Mouse (Mus musculus) gastrocnemius, adult 2 months (tissue): Measurements from ENCODE around the gene Olfr736. TPM values are rescaled to one million over a fixed set of nuclear protein-coding genes. Genes with fewer than 3 reads are reported as not detected.
A peak's percentile ranks its signal among the peaks of the same experiment; 100 is the strongest.

Source experiments
- DNase-seq: peaks from one replicate; pipeline ENCODE4 v3.0.0; 2022
- H3K27ac ChIP-seq: fragments of 200-600 bp; 2 replicates; pipeline ENCODE4 v1.8.1; 2022; ENCODE audit warnings: mild to moderate bottlenecking
- H3K4me3 ChIP-seq: fragments of 200-600 bp; 2 replicates; pipeline ENCODE4 v1.8.1; 2022; ENCODE audit warnings: mild to moderate bottlenecking, moderate library complexity
- CTCF ChIP-seq: fragments of 200-600 bp; IDR thresholded peaks from 2 replicates; pipeline ENCODE4 v1.8.1; 2022; ENCODE audit warnings: antibody characterized with exemption, mild to moderate bottlenecking, moderate library complexity
- intact Hi-C: fragments of 180-260 bp; cut with DNase I; formaldehyde crosslinking; loops from one replicate; pipeline ENCODE4 v1.15.1; 2025
- long read RNA-seq, 2 experiments: library from polyadenylated mRNA; stranded (forward); transcript quantifications; one replicate each; pipeline ENCODE4 v2.0.0; 2021
- total RNA-seq, 2 experiments: library from RNA; stranded (reverse); gene quantifications; 2 replicates each; pipeline ENCODE4 v1.2.3; 2021

Olfr736 gene
- not detected for total RNA-seq
- long read RNA-seq, experiment 1, result 0 reads
- long read RNA-seq, experiment 2, result 0 reads

GRCm38 (mm10) chr14:50380863-50381262 is at the start of gene Olfr736:
Gene Olfr736 (plus strand): TSS chr14:50381163.
- H3K27ac ChIP-seq, result no peak within 1 kb of the TSS
- no peak for TF ChIP-seq CTCF
- intact Hi-C loops, result no loop called here
- no peak within 1 kb of the TSS for H3K4me3 ChIP-seq
- DNase-seq, result no peak

DNA sequence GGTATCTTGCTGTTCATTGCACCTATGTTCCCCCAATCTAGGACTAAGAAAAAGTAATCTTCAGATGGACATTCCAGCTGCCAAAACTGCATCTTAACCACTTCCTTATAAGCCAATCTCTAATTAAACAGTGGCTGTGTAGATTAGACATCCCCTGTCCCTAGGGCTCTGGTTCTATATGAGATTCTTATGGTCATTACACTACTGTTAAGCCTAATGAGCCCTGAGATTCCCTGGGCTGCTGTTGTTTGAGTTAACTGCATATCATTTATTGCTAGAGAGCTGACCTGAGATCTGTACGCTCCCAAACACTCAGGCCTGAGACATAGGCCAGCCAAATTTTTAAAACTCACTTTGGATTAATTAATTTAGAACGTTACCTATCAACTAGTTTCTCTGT is 32.2 kb upstream of the Olfr736 start, which contains the start of gene Olfr735:
Gene Olfr735 (minus strand): TSS at position 77 of the 400 bp plus-strand sequence.
- no peak within 1 kb of the TSS for H3K27ac ChIP-seq
- TF ChIP-seq CTCF, result no peak
- no peak for DNase-seq
- intact Hi-C loops, result no loop called here
- H3K4me3 ChIP-seq, result no peak within 1 kb of the TSS

DNA sequence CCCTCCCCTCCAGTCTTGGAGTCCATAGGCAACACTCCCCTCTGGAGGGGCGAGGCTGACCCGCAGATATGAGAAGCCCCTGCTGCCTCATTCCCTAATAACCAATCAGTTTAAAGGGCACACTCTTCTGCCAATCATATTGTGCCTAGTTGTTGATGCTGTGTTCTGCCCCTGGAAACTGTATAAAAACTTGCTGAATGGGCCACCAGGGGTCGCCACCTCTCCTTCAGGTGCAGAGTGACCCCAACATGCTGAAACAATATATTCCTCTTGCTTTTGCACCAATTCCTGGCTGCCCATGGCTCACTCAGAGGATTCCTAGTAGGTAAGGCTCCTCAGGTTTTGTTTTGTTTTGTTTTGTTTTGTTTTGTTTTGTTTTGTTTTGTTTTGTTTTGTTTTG is 28.5 kb upstream of the Olfr736 start:
- H3K27ac ChIP-seq, result no peak overlapping the region
- DNase-seq, result no peak
- TF ChIP-seq CTCF, result peak; percentile 36; the same call in 1 of the 2 replicates
- intact Hi-C loops, result no loop called here
- H3K4me3 ChIP-seq, result no peak overlapping the region

- no peak for DNase-seq
- Histone ChIP-seq H3K27ac (no peak overlapping the region), H3K4me3 (no peak overlapping the region)
- intact Hi-C loops, result no loop called here
- TF ChIP-seq CTCF, result no peak
Observed at GRCm38 (mm10) chr14:50356725-50357124, 24.2 kb upstream of the Olfr736 start.

GRCm38 (mm10) chr14:50357593-50357992 is 23.4 kb upstream of the Olfr736 start, which contains the start of gene Tlr11:
Gene Tlr11 (plus strand): TSS chr14:50357914.
- no peak within 1 kb of the TSS for H3K4me3 ChIP-seq
- intact Hi-C loops, result no loop called here
- no peak for DNase-seq
- TF ChIP-seq CTCF, result no peak
- H3K27ac ChIP-seq, result no peak within 1 kb of the TSS

DNA sequence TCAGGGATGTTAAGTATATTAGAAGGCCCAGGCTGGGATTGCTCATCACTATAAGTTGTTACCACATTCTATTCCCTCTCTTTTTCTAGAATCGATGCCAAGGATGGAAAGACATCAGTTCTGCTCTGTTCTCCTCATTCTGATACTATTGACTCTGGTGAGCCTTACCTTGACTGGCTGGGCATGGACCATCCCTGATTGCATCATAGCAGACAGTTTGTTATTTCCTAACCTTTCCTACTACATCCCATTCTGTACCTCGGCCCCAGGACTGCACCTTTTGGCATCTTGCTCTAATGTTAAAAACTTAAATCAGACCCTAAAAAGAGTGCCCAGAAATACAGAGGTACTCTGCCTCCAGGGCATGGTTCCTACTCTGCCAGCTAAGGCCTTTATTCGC is 20.5 kb upstream of the Olfr736 start:
- intact Hi-C loops, result no loop called here
- Histone ChIP-seq H3K4me3 (no peak overlapping the region), H3K27ac (no peak overlapping the region)
- no peak for DNase-seq
- TF ChIP-seq CTCF, result no peak

DNA sequence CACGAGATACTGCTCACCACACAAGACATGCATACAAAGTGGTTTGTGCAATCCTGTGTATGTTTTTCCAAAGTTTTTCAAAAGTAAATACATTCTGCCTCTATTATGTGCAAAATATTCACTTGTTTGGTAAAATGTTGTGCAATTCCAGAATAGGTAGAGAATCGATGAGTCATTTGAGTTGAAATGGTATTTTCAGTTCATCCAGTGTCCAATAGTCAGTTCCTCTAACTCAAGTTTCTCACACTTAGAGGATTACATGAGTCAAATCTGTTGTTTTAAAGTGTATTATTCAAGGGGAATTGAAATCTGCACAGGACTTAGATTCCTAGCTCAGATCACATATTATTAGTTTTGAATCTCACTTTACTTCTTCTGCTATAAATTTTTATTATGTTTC is 17.4 kb upstream of the Olfr736 start:
- intact Hi-C loops, result no loop called here
- Histone ChIP-seq H3K27ac (no peak overlapping the region), H3K4me3 (no peak overlapping the region)
- TF ChIP-seq CTCF, result no peak
- DNase-seq, result no peak

DNA sequence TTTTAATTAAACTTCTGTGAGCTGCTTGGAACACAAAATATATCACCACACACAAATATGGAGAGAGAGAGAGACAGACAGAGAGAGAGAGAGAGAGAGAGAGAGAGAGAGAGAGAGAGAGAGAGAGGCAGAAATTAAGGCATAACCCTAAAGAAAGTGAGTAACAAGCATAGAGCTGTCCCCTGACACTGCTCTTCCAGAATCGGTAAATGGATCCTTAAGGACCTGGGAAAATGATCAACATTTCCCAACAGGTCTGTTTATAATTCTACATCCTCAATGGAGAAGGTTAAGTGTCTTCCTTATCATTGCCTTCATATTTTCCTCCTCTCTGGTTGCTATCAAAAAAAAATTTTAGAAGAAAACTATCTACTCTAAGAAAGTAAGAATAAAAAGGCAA is 26.3 kb downstream of the Olfr736 start, which contains the start of gene Olfr738:
Gene Olfr738 (plus strand): TSS at position 301 of the 400 bp plus-strand sequence.
- no peak within 1 kb of the TSS for H3K27ac ChIP-seq
- no peak for TF ChIP-seq CTCF
- no peak for DNase-seq
- intact Hi-C loops, result no loop called here
- no peak within 1 kb of the TSS for H3K4me3 ChIP-seq

DNA sequence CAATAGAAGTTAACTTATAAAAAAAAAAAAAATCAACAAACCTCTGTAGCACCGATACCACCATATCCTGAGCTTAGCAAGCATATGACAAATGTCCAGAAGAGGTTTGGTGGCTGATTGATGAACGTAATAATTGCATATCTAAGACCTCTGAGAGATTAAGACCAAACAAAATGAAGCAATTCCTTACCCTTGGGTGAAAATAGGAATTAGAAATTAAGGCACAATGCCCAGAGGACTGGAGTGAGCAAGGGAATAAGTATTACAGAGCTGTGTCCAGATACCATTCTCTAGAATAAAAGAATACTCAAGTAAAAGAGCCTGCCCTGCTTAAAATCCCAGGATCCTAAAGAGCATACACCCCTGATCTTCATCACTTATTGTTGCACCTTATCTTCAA is 37.4 kb downstream of the Olfr736 start, which contains the start of gene Olfr739:
Gene Olfr739 (plus strand): TSS at position 301 of the 400 bp plus-strand sequence.
- Histone ChIP-seq H3K27ac (no peak within 1 kb of the TSS), H3K4me3 (no peak within 1 kb of the TSS)
- intact Hi-C loops, result no loop called here
- no peak for DNase-seq
- no peak for TF ChIP-seq CTCF

Other genes with a start within 250 kb of the Olfr736 start
- gene Olfr728, start 238.5 kb upstream of the Olfr736 start, total RNA-seq, result not detected
- not detected for gene Olfr729, start 228.3 kb upstream of the Olfr736 start, total RNA-seq
- gene Olfr730, start 193.0 kb upstream of the Olfr736 start, total RNA-seq, result not detected
- gene Olfr731, start 139.3 kb upstream of the Olfr736 start, total RNA-seq, result not detected
- gene Olfr732, start 97.0 kb upstream of the Olfr736 start, total RNA-seq, result not detected
- gene Olfr733, start 79.6 kb upstream of the Olfr736 start, total RNA-seq, result not detected
- not detected for gene Olfr734, start 54.4 kb upstream of the Olfr736 start, total RNA-seq
- not detected for gene Olfr735, start 32.3 kb upstream of the Olfr736 start, total RNA-seq
- gene Tlr11, start 23.2 kb upstream of the Olfr736 start, total RNA-seq, result not detected
- not detected for gene Olfr738, start 26.4 kb downstream of the Olfr736 start, total RNA-seq
- not detected for gene Olfr739, start 37.5 kb downstream of the Olfr736 start, total RNA-seq
- gene Olfr740, start 64.4 kb downstream of the Olfr736 start, total RNA-seq, result not detected
- gene Olfr741, start 91.6 kb downstream of the Olfr736 start, total RNA-seq, result not detected
- not detected for gene Olfr742, start 122.4 kb downstream of the Olfr736 start, total RNA-seq
- gene Olfr743, start 140.7 kb downstream of the Olfr736 start, total RNA-seq, result not detected
- gene Olfr744, start 233.7 kb downstream of the Olfr736 start, total RNA-seq, result not detected